Mouse (Mus musculus): ENCODE measurements at regions not wholly inside any gene's neighbourhood (a gene's known extent, or its start where the extent isn't known, plus 50 kb on each side); places are given as distances from the start of the nearest gene placed in this dataset.

- DNase-seq = peak; percentile 52
Observed at GRCm38 (mm10) chr9:84178705-84179104, 253.8 kb downstream of the Bckdhb start.

- no peak for DNase-seq
Observed at GRCm38 (mm10) chr9:84179238-84179637, 254.3 kb downstream of the Bckdhb start.

- no peak for DNase-seq
Observed at GRCm38 (mm10) chr9:84183637-84184374, 258.9 kb downstream of the Bckdhb start.

- no peak for DNase-seq
Observed at GRCm38 (mm10) chr9:84187531-84187930, 262.6 kb downstream of the Bckdhb start.

GRCm38 (mm10) chr9:84193405-84193804, 268.5 kb downstream of the Bckdhb start:
- no peak for DNase-seq

GRCm38 (mm10) chr9:84194716-84195115, 269.8 kb downstream of the Bckdhb start:
- no peak for DNase-seq

GRCm38 (mm10) chr9:84195338-84195737, 270.4 kb downstream of the Bckdhb start:
- DNase-seq = no peak

GRCm38 (mm10) chr9:84200208-84200607, 275.3 kb downstream of the Bckdhb start:
- DNase-seq = peak; percentile 4

- DNase-seq = no peak
Observed at GRCm38 (mm10) chr9:84204056-84204455, 279.1 kb downstream of the Bckdhb start.

GRCm38 (mm10) chr9:84240491-84240975, 315.6 kb downstream of the Bckdhb start:
- DNase-seq = no peak

GRCm38 (mm10) chr9:84249765-84250164, 324.8 kb downstream of the Bckdhb start:
- DNase-seq = no peak

GRCm38 (mm10) chr9:84253022-84253991, 328.4 kb downstream of the Bckdhb start:
- DNase-seq = peak; percentile 52

GRCm38 (mm10) chr9:84258488-84258887, 333.5 kb downstream of the Bckdhb start:
- no peak for DNase-seq

GRCm38 (mm10) chr9:84259751-84260150, 334.8 kb downstream of the Bckdhb start:
- DNase-seq = no peak

GRCm38 (mm10) chr9:84262151-84262550, 337.2 kb downstream of the Bckdhb start:
- peak; percentile 60 for DNase-seq

GRCm38 (mm10) chr9:84266974-84267373, 342.0 kb downstream of the Bckdhb start:
- DNase-seq = no peak

GRCm38 (mm10) chr9:84274608-84275007, 349.7 kb downstream of the Bckdhb start:
- DNase-seq = no peak

- DNase-seq = no peak
Observed at GRCm38 (mm10) chr9:84278295-84278694, 353.4 kb downstream of the Bckdhb start.

GRCm38 (mm10) chr9:84278731-84279130, 353.8 kb downstream of the Bckdhb start:
- no peak for DNase-seq

GRCm38 (mm10) chr9:84280898-84281297, 356.0 kb downstream of the Bckdhb start:
- no peak for DNase-seq

- DNase-seq = peak; percentile 7
Observed at GRCm38 (mm10) chr9:84281610-84282009, 356.7 kb downstream of the Bckdhb start.

GRCm38 (mm10) chr9:84283296-84283695, 358.4 kb downstream of the Bckdhb start:
- no peak for DNase-seq

GRCm38 (mm10) chr9:84285604-84286003, 360.7 kb downstream of the Bckdhb start:
- DNase-seq = no peak

- no peak for DNase-seq
Observed at GRCm38 (mm10) chr9:84295891-84296290, 370.9 kb downstream of the Bckdhb start.
